Mouse (Mus musculus): Measurements from ENCODE around the gene Nup210l. TPM values are rescaled to one million over a fixed set of nuclear protein-coding genes. Genes with fewer than 3 reads are reported as not detected.
A peak's percentile ranks its signal among the peaks of the same experiment; 100 is the strongest.

Gene Nup210l
- polyA plus RNA-seq, 1 experiment: 0.47 TPM

GRCm38 (mm10) chr3:90256731-90257530, 153.0 kb downstream of the Nup210l start:
- TF ChIP-seq CEBPB (IDR thresholded peaks at IDR 0.05; ENCODE audit: low read depth) (no peak), MYOG (IDR thresholded peaks at IDR 0.05; ENCODE audit: control insufficient read depth, extremely low read depth, insufficient read length) (no peak), CTCF (IDR thresholded peaks at IDR 0.05; ENCODE audit: control insufficient read depth, insufficient read depth, insufficient read length) (no peak), USF1 (IDR thresholded peaks at IDR 0.05; ENCODE audit: low read depth) (no peak), FOSL1 (IDR thresholded peaks at IDR 0.05; ENCODE audit: insufficient read depth, low read length, poor library complexity, severe bottlenecking) (no peak), MAX (IDR thresholded peaks at IDR 0.05) (no peak), MYOD1 (IDR thresholded peaks at IDR 0.05; ENCODE audit: control insufficient read depth, insufficient read length, low read depth) (no peak)
- Histone ChIP-seq H3ac (ENCODE audit: control insufficient read depth, insufficient read length, low read depth) (no peak overlapping the region), H3K36me3 (ENCODE audit: control insufficient read depth, insufficient read depth) (peaks cover 44% of the 10 kb centered on the region), H3K79me2 (ENCODE audit: control insufficient read depth, insufficient read depth) (peaks cover 42% of the 10 kb centered on the region), H3K4me3 (ENCODE audit: insufficient read depth, poor library complexity, severe bottlenecking) (no peak overlapping the region), H3K27me3 (ENCODE audit: control insufficient read depth, insufficient read depth, insufficient read length) (no peaks in the 10 kb centered on the region), H3K79me3 (ENCODE audit: low read depth) (peaks cover 32% of the 10 kb centered on the region)

GRCm38 (mm10) chr3:90258521-90258920, 154.6 kb downstream of the Nup210l start:
- Histone ChIP-seq H3K79me2 (ENCODE audit: control insufficient read depth, insufficient read depth) (peaks cover 42% of the 10 kb centered on the region), H3K4me3 (ENCODE audit: insufficient read depth, poor library complexity, severe bottlenecking) (no peak overlapping the region), H3ac (ENCODE audit: control insufficient read depth, insufficient read length, low read depth) (no peak overlapping the region), H3K36me3 (ENCODE audit: control insufficient read depth, insufficient read depth) (peaks cover 49% of the 10 kb centered on the region), H3K27me3 (ENCODE audit: control insufficient read depth, insufficient read depth, insufficient read length) (no peaks in the 10 kb centered on the region), H3K79me3 (ENCODE audit: low read depth) (peaks cover 32% of the 10 kb centered on the region)
- TF ChIP-seq MAX (IDR thresholded peaks at IDR 0.05): no peak
- TF ChIP-seq CEBPB (IDR thresholded peaks at IDR 0.05; ENCODE audit: low read depth): no peak
- TF ChIP-seq MYOD1 (IDR thresholded peaks at IDR 0.05; ENCODE audit: control insufficient read depth, insufficient read length, low read depth): no peak
- TF ChIP-seq CTCF (IDR thresholded peaks at IDR 0.05; ENCODE audit: control insufficient read depth, insufficient read depth, insufficient read length): no peak
- TF ChIP-seq FOSL1 (IDR thresholded peaks at IDR 0.05; ENCODE audit: insufficient read depth, low read length, poor library complexity, severe bottlenecking): no peak

Small RNA genes lying within 50 kb of the gene (microRNA-seq; reads per million reads assigned to microRNA genes)
- gene Mir190b (ENCODE audit: borderline microRNAs expressed): 24.5 reads per million, percentile 64 among the genes with 10 or more reads in this experiment

Other genes starting within 250 kb of the Nup210l start
- gene Il6ra, start 190.9 kb upstream of the Nup210l start, polyA plus RNA-seq (2012; fragmentation: generic; extraction: Trizol): 1.2 TPM
- gene Atp8b2, start 140.6 kb upstream of the Nup210l start, polyA plus RNA-seq (2012; fragmentation: generic; extraction: Trizol): 26.8 TPM
- gene Hax1, start 105.4 kb upstream of the Nup210l start, polyA plus RNA-seq (2012; fragmentation: generic; extraction: Trizol): 296 TPM
- gene 4933434E20Rik, start 52.5 kb upstream of the Nup210l start, polyA plus RNA-seq (2012; fragmentation: generic; extraction: Trizol): 67.6 TPM
- gene Ubap2l, start 51.5 kb upstream of the Nup210l start, polyA plus RNA-seq (2012; fragmentation: generic; extraction: Trizol): 110 TPM
- 341 TPM for gene Tpm3, start 31.5 kb upstream of the Nup210l start, polyA plus RNA-seq (2012; fragmentation: generic; extraction: Trizol)
- 4,707 TPM for gene Rps27, start 109.5 kb downstream of the Nup210l start, polyA plus RNA-seq (2012; fragmentation: generic; extraction: Trizol)
- 28.2 TPM for gene Rab13, start 109.6 kb downstream of the Nup210l start, polyA plus RNA-seq (2012; fragmentation: generic; extraction: Trizol)
- 36.1 TPM for gene Jtb, start 127.5 kb downstream of the Nup210l start, polyA plus RNA-seq (2012; fragmentation: generic; extraction: Trizol)
- gene Creb3l4, start 139.4 kb downstream of the Nup210l start, polyA plus RNA-seq (2012; fragmentation: generic; extraction: Trizol): 0.06 TPM
- gene Slc39a1, start 144.0 kb downstream of the Nup210l start, polyA plus RNA-seq (2012; fragmentation: generic; extraction: Trizol): 82.1 TPM
- 25.7 TPM for gene Crtc2, start 150.0 kb downstream of the Nup210l start, polyA plus RNA-seq (2012; fragmentation: generic; extraction: Trizol)
- 2.6 TPM for gene Dennd4b, start 161.1 kb downstream of the Nup210l start, polyA plus RNA-seq (2012; fragmentation: generic; extraction: Trizol)
- 14.2 TPM for gene Gatad2b, start 189.0 kb downstream of the Nup210l start, polyA plus RNA-seq (2012; fragmentation: generic; extraction: Trizol)

Data from C2C12 (cell line).